Mouse (Mus musculus) liver, adult 2 months (tissue): Measurements from ENCODE around the gene Mtmr4. TPM values are rescaled to one million over a fixed set of nuclear protein-coding genes. Genes with fewer than 3 reads are reported as not detected.

ENCODE experiments used
- DNase-seq: peaks from one replicate; pipeline ENCODE4 v3.0.0-alpha.2; 2011; ENCODE audit warnings: low read depth, low spot score; ENCODE audit errors: extremely low read depth
- H3K27ac ChIP-seq: fragments of 200-500 bp; replicated peaks from 2 replicates; pipeline ENCODE4 v1.5.1; 2012; ENCODE audit warnings: low read depth, mild to moderate bottlenecking, control low read depth, inconsistent platforms, low read length; ENCODE audit not compliant: insufficient read depth
- H3K27me3 ChIP-seq: fragments of 200-500 bp; 2 replicates; pipeline ENCODE4 v1.6.1; 2012; ENCODE audit warnings: mild to moderate bottlenecking, moderate library complexity, low read length, inconsistent platforms; ENCODE audit not compliant: control insufficient read depth, insufficient read depth
- H3K36me3 ChIP-seq: fragments of 200-500 bp; 2 replicates; pipeline ENCODE4 v1.6.1; 2012; ENCODE audit warnings: low read length, inconsistent platforms; ENCODE audit not compliant: control insufficient read depth, insufficient read depth
- H3K4me1 ChIP-seq: fragments of 200-500 bp; 2 replicates; pipeline ENCODE4 v1.6.1; 2011; ENCODE audit warnings: low read length; ENCODE audit not compliant: control insufficient read depth, insufficient read depth
- H3K4me3 ChIP-seq: fragments of 200-500 bp; 2 replicates; pipeline ENCODE4 v1.5.1; 2011; ENCODE audit warnings: low read depth, mild to moderate bottlenecking, control low read depth, low read length, moderate library complexity; ENCODE audit not compliant: insufficient read depth
- H3K79me2 ChIP-seq: fragments of 200-500 bp; 2 replicates; pipeline ENCODE4 v1.6.1; 2012; ENCODE audit warnings: inconsistent platforms, mild to moderate bottlenecking, low read length, moderate library complexity; ENCODE audit not compliant: control insufficient read depth, insufficient read depth
- H3K9ac ChIP-seq: fragments of 200-500 bp; 2 replicates; pipeline ENCODE4 v1.6.1; 2012; ENCODE audit warnings: low read depth, mild to moderate bottlenecking, control low read depth, inconsistent platforms, low read length
- CTCF ChIP-seq: fragments of 200-500 bp; IDR thresholded peaks from 2 replicates; pipeline ENCODE4 v1.5.1; 2011; ENCODE audit warnings: low read depth, low read length, control low read depth
- POLR2A ChIP-seq: fragments of 200-500 bp; IDR thresholded peaks from 2 replicates; pipeline ENCODE4 v1.6.1; 2011; ENCODE audit warnings: low read length, control low read depth; ENCODE audit not compliant: insufficient read depth; ENCODE audit errors: extremely low read depth
- WGBS: fragments of 180-500 bp; shearing (Covaris S2); methylation state at CpG from one replicate; pipeline ENCODE4 v1.1.7; 2018; 5-methylcytosine and 5-hydroxymethylcytosine counted together
- polyA plus RNA-seq: library from polyadenylated mRNA; depleted of rRNA; stranded (reverse); fragments of >200 nt; gene quantifications from 2 replicates; pipeline ENCODE4 v1.2.3, GENCODE M21; 2012
- total RNA-seq: library from RNA; depleted of rRNA; stranded (reverse); fragments of >200 nt; gene quantifications from 2 replicates; pipeline ENCODE4 v1.2.3, GENCODE M21; 2014

The Mtmr4 gene
- total and polyA plus RNA-seq, 2 experiments: 13.4 to 18.1 TPM

- Histone ChIP-seq H3K27ac (no peak overlapping the region), H3K4me1 (no peaks in the 10 kb centered on the region), H3K9ac (no peak overlapping the region), H3K36me3 (no peaks in the 10 kb centered on the region), H3K4me3 (no peak overlapping the region), H3K27me3 (no peaks in the 10 kb centered on the region), H3K79me2 (no peaks in the 10 kb centered on the region)
- WGBS: 77% methylated on average over 6 of the region's 6 CpGs
- DNase-seq: no peak
- TF ChIP-seq POLR2A (no peak), CTCF (no peak)
Observed at GRCm38 (mm10) chr11:87561208-87561607, 30.8 kb upstream of the Mtmr4 start.

- Histone ChIP-seq H3K9ac (no peak within 1 kb of the TSS), H3K27me3 (no peaks in the 10 kb centered on the region), H3K36me3 (no peaks in the 10 kb centered on the region), H3K27ac (no peak within 1 kb of the TSS), H3K4me1 (no peaks in the 10 kb centered on the region), H3K79me2 (no peaks in the 10 kb centered on the region), H3K4me3 (no peak within 1 kb of the TSS)
- WGBS: 27% methylated on average over 3 of the region's 3 CpGs
- TF ChIP-seq CTCF (no peak), POLR2A (no peak)
- no peak for DNase-seq
Observed at GRCm38 (mm10) chr11:87566501-87566900, 25.5 kb upstream of the Mtmr4 start, which contains the start of gene Gm11492. Gene Gm11492 (plus strand): TSS chr11:87566653.

- Histone ChIP-seq H3K4me1 (no peaks in the 10 kb centered on the region), H3K4me3 (no peak within 1 kb of the TSS), H3K9ac (no peak within 1 kb of the TSS), H3K79me2 (no peaks in the 10 kb centered on the region), H3K27me3 (no peaks in the 10 kb centered on the region), H3K36me3 (no peaks in the 10 kb centered on the region), H3K27ac (no peak within 1 kb of the TSS)
- no peak for DNase-seq
- no peak for TF ChIP-seq POLR2A
- no peak for TF ChIP-seq CTCF
- 70% methylated on average over 7 of the region's 7 CpGs for WGBS
Observed at GRCm38 (mm10) chr11:87568255-87568953, 23.6 kb upstream of the Mtmr4 start, which contains the start of gene Sept4. Gene Sept4 (plus strand): TSS chr11:87568903.

GRCm38 (mm10) chr11:87570743-87571142, 21.2 kb upstream of the Mtmr4 start:
- 79% methylated on average over 5 of the region's 5 CpGs for WGBS
- no peak for TF ChIP-seq CTCF
- TF ChIP-seq POLR2A: no peak
- H3K9ac ChIP-seq: no peak overlapping the region
- H3K4me3 ChIP-seq: no peak overlapping the region
- no peaks in the 10 kb centered on the region for H3K27me3 ChIP-seq
- H3K36me3 ChIP-seq: no peaks in the 10 kb centered on the region
- peak; percentile 33 for DNase-seq
- no peaks in the 10 kb centered on the region for H3K79me2 ChIP-seq
- H3K27ac ChIP-seq: peak overlapping the region; percentile 10; the same call in 1 of the 2 replicates
- H3K4me1 ChIP-seq: 0 out of 2 replicates have a peak, but pooled peaks cover 3% of the 10 kb centered on the region

- Histone ChIP-seq H3K4me1 (0 out of 2 replicates have a peak, but pooled peaks cover 3% of the 10 kb centered on the region), H3K79me2 (no peaks in the 10 kb centered on the region), H3K4me3 (no peak overlapping the region), H3K27ac (peak overlapping the region; percentile 16; the same call in 1 of the 2 replicates), H3K36me3 (no peaks in the 10 kb centered on the region), H3K9ac (no peak overlapping the region), H3K27me3 (no peaks in the 10 kb centered on the region)
- no peak for TF ChIP-seq POLR2A
- DNase-seq: peak; percentile 30
- WGBS: 89% methylated on average over 1 of the region's 1 CpGs
Observed at GRCm38 (mm10) chr11:87571361-87571950, 20.5 kb upstream of the Mtmr4 start.

- Histone ChIP-seq H3K9ac (no peak overlapping the region), H3K4me1 (peaks cover 3% of the 10 kb centered on the region; the same call in 1 of the 2 replicates), H3K27ac (0 out of 2 replicates have a peak overlapping the region, but pooled peaks have one; percentile 32), H3K79me2 (no peaks in the 10 kb centered on the region), H3K36me3 (no peaks in the 10 kb centered on the region), H3K27me3 (no peaks in the 10 kb centered on the region), H3K4me3 (no peak overlapping the region)
- DNase-seq: no peak
- WGBS: 83% methylated on average over 7 of the region's 7 CpGs
- TF ChIP-seq POLR2A (no peak), CTCF (no peak)
Observed at GRCm38 (mm10) chr11:87573751-87574150, 18.2 kb upstream of the Mtmr4 start.
